Mouse (Mus musculus): Measurements from ENCODE around the gene Olfr466. TPM values are rescaled to one million over a fixed set of nuclear protein-coding genes. Genes with fewer than 3 reads are reported as not detected.

The Olfr466 gene
- polyA plus RNA-seq, 1 experiment from 2014 or later = not detected

DNA sequence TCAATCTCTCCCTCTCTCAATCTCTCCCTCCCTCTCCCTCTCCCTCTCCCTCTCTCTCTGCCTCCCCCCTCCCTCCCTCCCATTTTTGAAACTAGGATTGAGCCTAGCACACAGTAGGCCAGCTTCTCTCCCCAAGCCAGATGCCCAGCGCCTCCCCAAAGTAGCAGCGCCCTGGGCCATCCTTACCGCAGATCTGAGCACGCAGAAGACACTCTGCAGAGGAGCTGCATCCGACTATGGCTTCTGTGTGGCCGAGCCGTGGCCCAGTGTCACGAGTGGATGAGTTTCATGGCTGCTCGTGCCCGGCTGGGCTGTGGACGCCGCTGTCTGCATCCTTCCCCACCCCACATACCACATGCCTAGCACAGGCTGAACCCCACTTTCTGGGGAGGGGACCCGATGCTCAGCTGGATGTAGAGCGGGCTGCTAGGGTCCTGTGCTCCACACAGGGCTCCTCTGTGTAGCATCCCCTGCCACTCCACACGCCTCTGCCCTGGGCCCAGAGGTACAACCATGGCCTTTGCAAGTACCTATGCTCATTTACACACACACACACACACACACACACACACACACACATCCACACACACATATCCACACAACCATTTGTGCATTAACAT is 26.5 kb downstream of the Olfr466 start:
- DNase-seq (ENCODE audit: extremely low spot score, low spot score) = peak; percentile 13
- H3K27me3 ChIP-seq (ENCODE audit: poor library complexity, severe bottlenecking) = no peaks in the 10 kb centered on the region
- 58% methylated on average over 15 of the region's 15 CpGs for WGBS
- peaks cover 5% of the 10 kb centered on the region; the same call in 1 of the 2 replicates for H3K9me3 ChIP-seq
- H3K4me3 ChIP-seq = peak overlapping the region; percentile 49; the same call in 1 of the 2 replicates
- H3K27ac ChIP-seq = no peak overlapping the region
- no peaks in the 10 kb centered on the region for H3K36me3 ChIP-seq (replicated peaks)
- H3K4me1 ChIP-seq = peaks cover 6% of the 10 kb centered on the region

DNA sequence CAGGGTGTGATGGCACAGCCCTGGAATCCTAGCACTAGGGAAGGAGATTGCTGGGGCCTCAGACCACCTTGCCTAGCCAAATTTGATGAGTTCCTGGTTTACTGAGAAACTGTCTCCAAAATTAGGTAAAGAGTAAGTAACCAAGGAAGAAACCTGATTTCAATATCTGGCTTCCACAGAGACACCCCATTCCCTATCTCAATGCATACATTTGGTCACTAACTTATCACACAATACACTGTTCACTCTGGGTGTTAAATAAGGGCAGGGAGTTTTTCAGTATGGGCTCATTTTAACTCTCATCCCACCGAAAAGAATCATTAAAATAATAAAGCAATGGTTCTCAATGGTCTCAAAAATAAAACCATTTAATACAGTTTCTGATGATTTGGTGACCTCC is 50.6 kb downstream of the Olfr466 start:
- WGBS = 69% methylated on average over 1 of the region's 1 CpGs

More for the DNA sequence above, 50.6 kb downstream of the Olfr466 start:
- no peak overlapping the region for H3K4me3 ChIP-seq
- DNase-seq (ENCODE audit: extremely low spot score, low spot score) = no peak
- H3K4me1 ChIP-seq = no peaks in the 10 kb centered on the region
- peaks cover 3% of the 10 kb centered on the region; the same call in 1 of the 2 replicates for H3K9me3 ChIP-seq
- no peaks in the 10 kb centered on the region for H3K36me3 ChIP-seq (replicated peaks)
- no peaks in the 10 kb centered on the region for H3K27me3 ChIP-seq (ENCODE audit: poor library complexity, severe bottlenecking)
- no peak overlapping the region for H3K27ac ChIP-seq

Other genes starting within 250 kb of the Olfr466 start
- gene Cntnap3, start 246.3 kb upstream of the Olfr466 start, polyA plus RNA-seq (2016; fragmentation: Nextera tagmentation; extraction: Ambion mirVana) = 0.14 TPM in 1 of 2 replicates, not detected in the other
- gene Spata31, start 232.8 kb upstream of the Olfr466 start, polyA plus RNA-seq (2016; fragmentation: Nextera tagmentation; extraction: Ambion mirVana) = not detected in 2 replicates
- not detected in 2 replicates for gene Spata31d1c, start 117.2 kb upstream of the Olfr466 start, polyA plus RNA-seq (2016; fragmentation: Nextera tagmentation; extraction: Ambion mirVana)
- gene Prss47, start 97.5 kb upstream of the Olfr466 start, polyA plus RNA-seq (2016; fragmentation: Nextera tagmentation; extraction: Ambion mirVana) = not detected in 2 replicates
- gene Mfsd14b, start 37.3 kb upstream of the Olfr466 start, polyA plus RNA-seq (2016; fragmentation: Nextera tagmentation; extraction: Ambion mirVana) = 37.7 and 43.5 TPM in 2 replicates
- gene Olfr465-ps1, start 12.2 kb upstream of the Olfr466 start, polyA plus RNA-seq (2016; fragmentation: Nextera tagmentation; extraction: Ambion mirVana) = not detected in 2 replicates
- not detected in 2 replicates for gene Nlrp4f, start 55.7 kb downstream of the Olfr466 start, polyA plus RNA-seq (2016; fragmentation: Nextera tagmentation; extraction: Ambion mirVana)
- gene Gm10775, start 109.3 kb downstream of the Olfr466 start, polyA plus RNA-seq (2016; fragmentation: Nextera tagmentation; extraction: Ambion mirVana) = not detected in 2 replicates
- 12.5 and 16.6 TPM in 2 replicates for gene Zfp369, start 128.6 kb downstream of the Olfr466 start, polyA plus RNA-seq (2016; fragmentation: Nextera tagmentation; extraction: Ambion mirVana)

Measured in forebrain, embryonic 10.5 days (tissue).